Comparison of ENCODE assay signal across 23 mouse cellular contexts in the genomic region with DNA sequence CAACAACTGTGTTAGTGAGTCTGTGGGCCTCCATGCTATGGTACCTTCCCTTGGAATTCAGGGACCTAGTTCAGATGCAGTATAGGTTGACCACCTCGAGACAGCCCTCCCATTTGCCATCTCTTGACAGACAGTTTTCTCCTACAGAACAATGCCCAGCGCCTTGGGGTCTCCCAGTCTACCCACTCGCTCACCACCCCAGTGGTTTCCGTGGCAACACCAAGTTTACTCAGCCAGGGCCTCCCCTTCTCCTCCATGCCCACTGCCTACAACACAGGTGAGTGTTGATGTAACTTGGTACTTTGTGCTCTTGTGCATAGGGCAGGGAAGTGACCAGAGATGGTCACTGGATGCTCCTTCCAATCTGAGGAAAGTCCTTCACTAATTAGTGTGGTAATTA. TPM values are rescaled to one million over a fixed set of nuclear protein-coding genes. Genes with fewer than 3 reads are reported as not detected.
DNase-seq lines count a peak whose midpoint lies in the region; ATAC-seq and TF ChIP-seq lines count a peak whose summit lies in the region.
"Had no signal": no experiment of that assay in that cellular context is flagged by ENCODE, and none has a peak within 500 bp of the region (broad histone marks: within the 10 kb centered on the region; RNA-seq: fewer than 3 reads in every experiment).

No protein-coding gene starts in this region.

- peak overlapping the region; percentile 90 for H3K27ac ChIP-seq in gastrocnemius, adult 2 months
- 0 out of 2 replicates have a peak overlapping the region, but pooled peaks have one; percentile 7 for H3K27ac ChIP-seq in heart, postnatal 0 days (ENCODE audit: low read depth)
- H3K27ac ChIP-seq in heart, embryonic 11.5 days (ENCODE audit: low read depth, low read length): no peak overlapping the region
- peak overlapping the region; percentile 60 for H3K27ac ChIP-seq in left cerebral cortex, adult 2 months
- H3K27ac ChIP-seq: embryonic facial prominence, embryonic 10.5 days; embryonic facial prominence, embryonic 13.5 days; forebrain, embryonic 12.5 days; forebrain, embryonic 15.5 days; heart, embryonic 15.5 days; hindbrain, embryonic 13.5 days had no signal

- peak; percentile 45 for DNase-seq in cerebellum, adult 11-12 months
- DNase-seq in cerebellum, adult 11 months: no peak
- no peak for DNase-seq in gastrocnemius, adult 2 months
- DNase-seq in gastrocnemius, postnatal 4 days (ENCODE audit: low spot score in 2 of 2): no peak
- DNase-seq in heart, postnatal 0 days (ENCODE audit: low spot score): no peak
- no peak for DNase-seq in left cerebral cortex, adult 2 months (ENCODE audit: extremely low spot score in 1 of 2, low spot score in 2 of 2)
- no peak for DNase-seq in left cerebral cortex, postnatal 25 days (ENCODE audit: low spot score in 2 of 2)
- DNase-seq: adrenal gland, adult 8-10 months; embryo, embryonic 11 days; kidney, adult 18-20 months had no signal

- no peak overlapping the region for H3K4me2 ChIP-seq in heart, postnatal 0 days (ENCODE audit: low read depth, low read length)
- H3K4me2 ChIP-seq in heart, embryonic 11.5 days: no peak overlapping the region
- H3K4me2 ChIP-seq: embryonic facial prominence, embryonic 13.5 days; forebrain, embryonic 12.5 days; forebrain, embryonic 15.5 days; heart, embryonic 12.5 days; heart, embryonic 15.5 days; hindbrain, embryonic 13.5 days had no signal

- TF ChIP-seq CTCF in gastrocnemius, adult 2 months (IDR thresholded peaks at IDR 0.05): no peak
- TF ChIP-seq CTCF in heart, postnatal 0 days (IDR thresholded peaks at IDR 0.05; ENCODE audit: low read depth): no peak
- no peak for TF ChIP-seq CTCF in left cerebral cortex, adult 2 months (IDR thresholded peaks at IDR 0.05)

- intact Hi-C loops in gastrocnemius, adult 2 months (cut with DNase I): no loop called here
- intact Hi-C loops in left cerebral cortex, adult 2 months (cut with DNase I): no loop called here
- intact Hi-C loops in left cerebral cortex, postnatal 25 days (cut with DNase I): no loop called here

- no peaks in the 10 kb centered on the region for H3K27me3 ChIP-seq in heart, postnatal 0 days (ENCODE audit: control insufficient read depth, insufficient read depth, low read length)
- H3K27me3 ChIP-seq in heart, embryonic 11.5 days (ENCODE audit: control insufficient read depth, insufficient read depth, low read length): no peaks in the 10 kb centered on the region
- H3K27me3 ChIP-seq: embryonic facial prominence, embryonic 13.5 days; forebrain, embryonic 12.5 days; forebrain, embryonic 15.5 days; heart, embryonic 12.5 days; heart, embryonic 15.5 days; hindbrain, embryonic 13.5 days had no signal

- H3K36me3 ChIP-seq in heart, postnatal 0 days (replicated peaks; ENCODE audit: control insufficient read depth, insufficient read depth, low read length): peaks cover 90% of the 10 kb centered on the region
- peaks cover 51% of the 10 kb centered on the region for H3K36me3 ChIP-seq in heart, embryonic 11.5 days (ENCODE audit: control insufficient read depth, insufficient read depth, low read length)

- no peaks in the 10 kb centered on the region; the same call in 1 of the 2 replicates for H3K4me1 ChIP-seq in heart, postnatal 0 days (ENCODE audit: control insufficient read depth, insufficient read depth)
- H3K4me1 ChIP-seq in heart, embryonic 11.5 days (ENCODE audit: control insufficient read depth, insufficient read depth, low read length): no peaks in the 10 kb centered on the region; the same call in 1 of the 2 replicates

- H3K4me3 ChIP-seq in gastrocnemius, adult 2 months: peak overlapping the region; percentile 31; the same call in 1 of the 2 replicates
- no peak overlapping the region for H3K4me3 ChIP-seq in heart, postnatal 0 days (ENCODE audit: low read depth, low read length)
- no peak overlapping the region for H3K4me3 ChIP-seq in heart, embryonic 11.5 days (ENCODE audit: low read depth, low read length)
- H3K4me3 ChIP-seq in left cerebral cortex, adult 2 months: no peak overlapping the region
- H3K4me3 ChIP-seq: embryonic facial prominence, embryonic 10.5 days; embryonic facial prominence, embryonic 13.5 days; erythroblast, embryonic 14.5 days; forebrain, embryonic 12.5 days; forebrain, embryonic 15.5 days; heart, embryonic 12.5 days; heart, embryonic 15.5 days; hindbrain, embryonic 13.5 days had no signal

- 83% methylated on average over 4 of the region's 4 CpGs for WGBS in heart, postnatal 0 days
- 77% methylated on average over 4 of the region's 4 CpGs for WGBS in heart, embryonic 11.5 days (ENCODE audit: insufficient replicate concordance)

- H3K9me3 ChIP-seq in heart, postnatal 0 days (replicated peaks; ENCODE audit: control insufficient read depth, low read length): no peaks in the 10 kb centered on the region
- no peaks in the 10 kb centered on the region for H3K9me3 ChIP-seq in heart, embryonic 11.5 days (replicated peaks; ENCODE audit: control insufficient read depth, low read length)
- H3K9me3 ChIP-seq: embryonic facial prominence, embryonic 10.5 days; embryonic facial prominence, embryonic 13.5 days; forebrain, embryonic 12.5 days; forebrain, embryonic 15.5 days; heart, embryonic 12.5 days; heart, embryonic 15.5 days; hindbrain, embryonic 13.5 days had no signal

- no peak for TF ChIP-seq EP300 in heart, postnatal 0 days (IDR thresholded peaks at IDR 0.05; ENCODE audit: low read depth)

- no peak for ATAC-seq in heart, postnatal 0 days (ENCODE audit: insufficient read depth, low read depth)
- ATAC-seq in heart, embryonic 11.5 days (replicated peaks; ENCODE audit: insufficient number of reproducible peaks, low FRiP score, low TSS enrichment): no peak
- ATAC-seq: activated CD4-positive, CD25-positive, alpha-beta regulatory T cell, adult 4 months; hindbrain, embryonic 16.5 days; inflammation-experienced regulatory T-cells, adult 6 months; intestine, embryonic 16.5 days had no signal

- no peak overlapping the region for H3K9ac ChIP-seq in heart, postnatal 0 days (replicated peaks; ENCODE audit: low read depth, low read length)
- H3K9ac ChIP-seq in heart, embryonic 11.5 days (ENCODE audit: low read depth, low read length): no peak overlapping the region
- H3K9ac ChIP-seq: embryonic facial prominence, embryonic 13.5 days; forebrain, embryonic 12.5 days; forebrain, embryonic 15.5 days; heart, embryonic 12.5 days; heart, embryonic 15.5 days had no signal

RNA-seq across cellular contexts. Expression of gene Mef2d, which starts 20.6 kb away (rescaled TPM):
- 100 to 1,000 TPM; 173 to 184 TPM for total RNA-seq in gastrocnemius, adult 2 months (2021)
- 100 to 1,000 TPM; 160 to 174 TPM for total RNA-seq in gastrocnemius, postnatal 4 days (2021)
- 70.8 and 75.8 TPM in 2 replicates for total RNA-seq in heart, postnatal 0 days (2014; rRNA removed; ENCODE audit: low replicate concordance)
- 30.0 and 30.8 TPM in 2 replicates for polyA plus RNA-seq in heart, postnatal 0 days (2015; fragmentation: Nextera tagmentation; extraction: Ambion mirVana)
- polyA plus RNA-seq in heart, embryonic 11.5 days (2014; fragmentation: Nextera tagmentation; extraction: Ambion mirVana): 39.8 and 45.1 TPM in 2 replicates
- 100 to 1,000 TPM; 223 to 225 TPM for total RNA-seq in left cerebral cortex, adult 2 months (2021)
- 100 to 1,000 TPM; 211 to 225 TPM for total RNA-seq in left cerebral cortex, postnatal 25 days (2021)
